Mouse (Mus musculus) cerebellum, adult 9-10 months (tissue): ENCODE results near the gene Abcc4.

ENCODE experiments used
- DNase-seq: peaks from one replicate; pipeline ENCODE4 v3.0.0; 2022

Abcc4 gene

GRCm38 (mm10) chr14:118635493-118636183 is 70.4 kb downstream of the Abcc4 start:
- DNase-seq: peak; percentile 68

DNA sequence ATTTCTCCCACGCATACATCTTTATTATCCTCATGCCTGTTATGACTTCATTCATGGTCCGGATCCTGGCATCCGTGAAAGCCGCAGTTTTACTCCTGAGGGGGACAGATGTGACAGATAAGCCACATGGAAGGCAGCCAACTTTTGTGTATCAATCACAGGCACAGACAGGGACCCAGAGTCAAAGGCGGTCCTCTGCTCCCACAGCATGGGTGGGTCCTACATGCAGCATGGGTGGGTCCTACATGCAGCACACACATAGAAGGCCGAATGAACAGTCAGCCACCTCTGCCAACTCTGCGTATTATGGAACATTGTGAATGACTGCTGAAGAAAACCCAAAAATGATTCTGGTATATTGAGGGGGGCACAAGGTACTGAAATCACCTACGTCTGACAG is 76.4 kb downstream of the Abcc4 start:
- no peak for DNase-seq

DNA sequence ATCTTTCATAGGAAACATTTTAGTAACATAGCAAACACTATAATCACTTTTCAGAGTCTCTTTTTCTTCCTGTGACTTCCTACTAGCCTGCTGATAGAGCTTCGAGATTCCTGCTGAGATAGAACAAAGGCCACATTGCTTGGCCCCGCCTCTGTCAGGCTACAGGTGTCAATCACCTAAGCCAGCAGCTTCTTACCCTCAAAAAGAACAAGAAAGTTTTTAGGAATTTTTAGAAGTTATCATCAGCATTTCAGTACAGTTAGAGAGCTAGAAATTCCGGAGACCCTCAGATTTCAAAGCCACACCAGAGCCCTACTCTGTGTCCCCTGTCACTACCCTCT is 84.6 kb downstream of the Abcc4 start:
- no peak for DNase-seq

GRCm38 (mm10) chr14:118620773-118621448 is 85.1 kb downstream of the Abcc4 start:
- DNase-seq: no peak

DNA sequence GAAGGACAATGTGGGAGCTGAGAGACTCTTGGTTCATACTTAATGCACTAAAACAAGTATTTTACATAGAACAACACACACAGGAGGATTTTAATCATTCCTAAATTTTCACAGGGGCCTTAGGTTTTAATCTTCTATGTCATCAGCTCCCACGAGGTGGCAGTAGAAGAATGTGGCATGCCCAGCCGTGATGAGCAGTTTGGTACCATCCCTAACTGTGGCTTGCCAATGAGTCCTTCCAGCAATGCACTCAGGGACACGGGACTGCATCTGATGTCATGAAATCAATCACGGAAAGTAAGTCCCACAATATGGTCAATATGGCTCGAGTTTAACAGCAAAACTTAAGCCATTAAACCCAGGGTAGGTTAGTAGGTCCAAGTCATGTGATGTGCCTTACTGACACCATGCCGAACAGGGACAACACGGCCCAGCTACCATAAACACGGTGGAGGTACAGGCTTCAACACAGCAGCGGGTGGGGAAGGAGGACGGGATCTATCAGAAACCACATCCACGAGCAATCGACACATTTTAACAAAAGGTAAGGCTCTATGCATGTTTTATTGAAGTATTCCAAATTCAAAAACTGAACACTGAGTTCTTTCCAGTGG is 89.2 kb downstream of the Abcc4 start:
- DNase-seq: peak; percentile 70

DNA sequence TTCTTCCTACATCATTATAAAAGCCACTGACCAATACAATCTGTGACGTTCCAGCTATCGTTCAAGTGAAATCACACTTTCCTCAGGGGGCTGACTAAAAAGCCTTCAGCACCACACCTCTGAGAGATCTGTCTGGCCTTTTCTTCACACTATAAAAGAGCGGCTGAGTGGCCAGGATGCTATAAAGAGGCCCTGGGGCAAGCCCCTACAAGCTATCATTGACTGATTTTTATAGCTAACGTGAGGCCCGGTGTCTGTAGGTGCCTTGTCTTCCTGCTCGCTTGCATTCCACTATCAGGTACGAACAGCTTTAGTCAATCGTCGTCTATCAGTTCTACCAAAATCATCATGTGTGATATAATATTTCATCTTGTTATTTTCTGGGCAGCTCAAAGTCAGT is 92.3 kb downstream of the Abcc4 start:
- DNase-seq: no peak

GRCm38 (mm10) chr14:118611714-118612113 is 94.3 kb downstream of the Abcc4 start:
- DNase-seq: no peak

DNA sequence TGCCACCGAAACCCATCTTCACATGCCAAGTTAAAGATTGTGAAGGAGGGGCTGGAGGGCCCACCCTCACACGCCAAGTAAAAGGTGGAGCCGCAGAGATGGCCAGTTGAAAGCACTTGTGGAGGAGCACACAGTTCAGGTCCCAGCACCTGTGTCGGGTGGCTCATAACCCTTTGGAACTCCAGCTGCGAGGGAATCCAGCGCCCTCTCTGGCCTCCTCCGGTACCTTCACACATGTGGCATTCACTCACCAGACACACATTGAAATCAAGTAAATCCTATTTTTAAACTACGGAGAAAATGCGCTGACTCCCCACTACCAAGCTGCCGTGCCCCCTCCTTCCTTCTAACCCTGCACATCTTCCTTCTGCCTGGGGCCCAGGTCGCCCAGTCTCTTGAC is 95.2 kb downstream of the Abcc4 start:
- no peak for DNase-seq

DNA sequence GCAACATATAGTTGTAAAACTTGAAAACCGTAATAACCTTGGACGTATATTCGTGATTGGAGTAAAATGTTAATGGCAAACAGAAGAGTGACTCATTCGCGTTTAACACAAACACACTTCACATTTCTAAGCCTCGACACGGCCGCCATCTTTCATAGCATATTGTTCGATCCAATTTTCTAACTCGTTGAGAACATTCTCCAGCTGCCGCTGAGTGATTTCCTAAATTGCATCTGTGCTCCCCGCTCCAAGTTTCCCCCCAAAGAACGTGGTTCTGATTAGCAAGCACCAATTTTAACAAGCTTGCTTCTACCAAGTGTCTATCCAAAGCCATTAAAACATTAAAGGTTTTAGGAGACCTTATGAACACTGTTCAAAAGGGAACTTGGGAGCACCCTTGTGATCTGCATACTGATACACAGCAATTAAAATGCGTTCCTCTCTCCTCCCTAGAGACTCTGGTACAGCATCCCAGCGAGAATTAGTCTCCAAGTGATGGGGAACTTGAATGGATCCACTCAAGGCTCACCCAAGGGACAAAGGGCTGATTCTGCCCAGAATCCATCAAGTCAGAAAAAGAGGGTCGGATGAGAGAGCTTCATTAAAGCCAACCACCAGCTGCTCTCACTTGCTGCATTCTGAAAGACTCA is 97.1 kb downstream of the Abcc4 start:
- DNase-seq: no peak

DNA sequence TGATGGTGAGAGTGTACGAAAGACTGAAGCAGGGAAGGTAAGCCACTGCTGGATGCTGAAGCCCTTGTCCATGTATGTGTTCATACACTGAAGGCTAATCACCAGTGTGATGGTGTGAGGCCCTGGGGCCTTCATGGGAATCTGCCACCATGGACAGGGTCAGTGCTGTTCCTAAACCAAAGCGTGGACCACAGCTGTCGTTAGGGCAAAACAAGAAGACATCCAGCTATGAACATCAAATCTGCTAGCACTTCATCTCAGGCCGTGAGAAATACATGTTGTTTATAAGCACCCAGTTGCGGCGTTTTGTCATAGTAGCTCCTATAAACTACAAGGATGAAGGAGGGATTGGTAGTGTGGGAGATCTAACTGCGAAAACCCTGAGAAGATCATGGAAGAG is 97.7 kb downstream of the Abcc4 start:
- no peak for DNase-seq

DNA sequence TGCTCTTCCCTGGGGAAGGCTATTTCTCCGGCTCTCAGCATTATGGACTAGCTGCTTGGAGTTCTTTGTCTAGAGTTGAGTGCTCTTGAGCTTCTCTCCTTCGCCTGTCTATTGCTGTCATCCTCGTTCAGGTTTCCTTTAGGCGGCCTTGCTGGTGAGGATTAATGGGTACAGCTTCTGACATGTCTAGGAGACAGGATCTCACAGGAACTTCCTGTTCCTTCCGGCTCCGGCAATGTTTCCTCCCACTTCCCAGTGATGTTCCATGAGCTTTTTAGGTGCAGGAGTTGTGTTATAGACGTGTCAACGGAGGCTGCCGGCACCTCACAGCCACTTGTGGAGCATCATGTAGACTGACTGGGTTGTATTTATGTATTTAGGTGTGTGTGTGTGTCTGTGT is 99.5 kb downstream of the Abcc4 start:
- no peak for DNase-seq

DNA sequence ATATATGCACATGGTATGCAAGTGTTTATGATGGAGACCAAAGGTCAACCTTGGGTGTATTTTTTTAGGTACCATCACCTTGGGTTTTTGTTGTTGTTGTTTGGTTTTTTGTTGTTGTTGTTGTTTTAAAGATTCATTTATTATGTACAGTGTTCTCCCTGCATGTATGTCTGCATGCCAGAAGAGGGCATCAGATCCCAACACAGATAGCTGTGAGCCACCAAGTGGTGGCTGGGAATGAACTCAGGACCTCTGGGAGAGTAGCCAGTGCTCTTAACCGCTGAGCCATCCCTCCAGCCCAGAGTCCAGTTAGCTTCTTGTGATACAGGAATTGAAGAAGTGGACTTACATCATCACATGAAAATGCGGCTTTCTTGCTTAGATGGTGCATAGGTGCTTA is 101.1 kb downstream of the Abcc4 start:
- DNase-seq: no peak

- no peak for DNase-seq
Measured at GRCm38 (mm10) chr14:118602031-118602430, 104.0 kb downstream of the Abcc4 start.

GRCm38 (mm10) chr14:118600746-118601145 is 105.3 kb downstream of the Abcc4 start:
- DNase-seq: no peak

GRCm38 (mm10) chr14:118598757-118599156 is 107.3 kb downstream of the Abcc4 start:
- no peak for DNase-seq

DNA sequence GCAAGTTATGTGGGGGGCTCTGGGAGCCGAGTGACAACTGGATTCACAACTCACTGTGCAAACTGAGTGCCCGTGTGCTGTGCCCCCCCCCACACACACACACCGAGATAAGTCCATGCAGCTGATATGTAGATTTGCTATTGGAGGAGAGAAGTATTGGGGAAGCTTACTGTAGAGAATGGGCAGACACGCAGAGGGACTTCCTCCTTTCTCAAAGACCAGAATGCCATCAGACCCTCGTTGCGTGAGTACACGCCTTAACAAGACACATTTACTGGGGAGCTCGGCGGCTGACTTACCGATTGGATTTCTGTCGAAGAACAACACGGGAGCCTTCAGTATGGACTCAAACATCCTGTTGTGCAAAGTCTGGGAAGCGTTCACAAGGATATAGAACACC is 111.6 kb downstream of the Abcc4 start:
- no peak for DNase-seq

DNA sequence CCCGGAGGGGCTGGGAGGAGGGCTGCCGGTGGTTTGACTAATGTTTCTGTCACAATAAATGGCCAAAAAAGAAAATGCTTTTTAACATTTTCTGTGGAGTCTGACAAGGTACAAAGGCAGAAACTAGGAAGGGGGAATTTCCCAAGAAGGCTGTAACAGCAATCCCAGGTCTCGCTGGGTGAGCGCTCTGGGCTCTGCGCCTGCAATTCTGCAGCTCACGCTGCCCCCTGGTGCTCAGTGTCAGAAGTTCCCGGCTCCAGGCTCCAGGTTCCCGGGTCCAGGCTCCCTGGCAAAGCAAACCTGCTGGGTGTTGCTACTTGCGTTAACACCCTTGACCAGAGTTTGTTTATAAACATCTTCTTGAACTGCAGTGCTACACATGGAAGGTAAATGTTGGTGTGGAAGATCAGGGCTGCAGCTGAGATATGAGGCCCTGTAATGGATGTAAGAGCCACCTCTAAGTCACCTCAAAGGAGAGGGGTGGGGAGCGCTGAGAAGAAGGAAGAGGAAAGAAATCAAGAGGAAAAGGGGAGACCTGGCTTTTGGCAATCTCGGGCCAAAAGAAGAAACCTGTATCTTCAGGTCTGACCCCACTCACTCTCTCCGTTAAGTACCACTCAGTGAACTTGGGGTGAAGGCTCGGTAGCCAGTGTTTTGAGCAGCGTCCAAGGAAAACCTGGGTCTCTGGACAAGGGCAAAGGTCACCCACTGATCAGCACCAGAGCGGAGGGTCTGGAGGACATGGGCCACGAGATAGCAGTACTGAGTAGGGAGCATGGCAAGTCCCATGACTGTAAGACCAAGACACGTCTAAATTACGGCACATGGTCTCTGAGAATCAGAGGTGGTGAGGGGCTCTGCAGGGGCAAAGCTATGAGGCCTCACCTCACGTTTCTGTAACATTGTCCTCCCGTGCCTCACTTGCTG is 114.3 kb downstream of the Abcc4 start:
- DNase-seq: peak; percentile 36

- no peak for DNase-seq
Measured at GRCm38 (mm10) chr14:118582333-118582941, 123.6 kb downstream of the Abcc4 start.

GRCm38 (mm10) chr14:118581673-118582072 is 124.3 kb downstream of the Abcc4 start:
- no peak for DNase-seq

DNA sequence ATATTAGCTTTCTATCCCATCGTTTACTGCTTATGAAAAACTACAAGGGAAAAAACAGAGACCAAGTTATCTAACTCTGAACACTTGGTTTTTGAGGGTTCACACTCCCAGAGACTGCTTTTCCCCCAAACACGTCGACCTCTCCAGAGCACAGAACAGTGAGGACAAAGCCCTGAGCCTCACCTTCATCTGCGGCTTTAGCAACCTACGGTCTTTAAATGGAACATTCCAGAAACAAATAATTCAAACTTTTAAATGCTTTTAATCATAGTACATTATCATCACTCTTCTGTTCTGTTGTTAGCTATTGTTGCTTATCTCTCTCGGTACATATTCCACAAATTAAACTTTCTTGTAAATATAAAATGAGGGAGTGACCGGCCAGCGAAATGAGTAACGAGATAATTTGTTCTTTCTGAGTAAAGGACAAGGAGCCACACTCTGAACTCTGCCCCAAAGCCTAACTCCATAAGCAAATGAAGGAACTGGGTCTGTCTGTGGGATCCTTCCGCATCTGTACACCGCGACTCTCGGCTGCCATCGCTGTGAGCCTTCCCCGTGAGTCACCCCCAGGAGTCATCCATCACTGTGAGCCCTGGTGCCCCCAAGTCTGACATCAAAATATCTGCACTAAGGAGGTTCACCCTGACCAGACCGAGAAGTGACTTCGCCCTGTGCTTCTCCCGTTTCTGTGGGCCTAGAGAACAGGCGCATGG is 126.8 kb downstream of the Abcc4 start:
- DNase-seq: no peak

GRCm38 (mm10) chr14:118577895-118578294 is 128.1 kb downstream of the Abcc4 start:
- DNase-seq: no peak
